Mouse (Mus musculus) telencephalon, adult 2 months (tissue): Measurements from ENCODE around the gene Mtr.
"Not testable (repeated sequence)": the region's sequence is repeated elsewhere in the genome, so short reads cannot be mapped to it uniquely, and the experiment has no call there.

Experiments used
- DNase-seq: peaks from one replicate; pipeline ENCODE4 v3.0.0-alpha.2; 2011; ENCODE audit warnings: low read depth, low spot score

Gene Mtr

GRCm38 (mm10) chr13:12160121-12160475 is 97.8 kb downstream of the Mtr start:
- DNase-seq: no peak

GRCm38 (mm10) chr13:12159288-12160120 is 98.4 kb downstream of the Mtr start:
- DNase-seq: peak; percentile 42

GRCm38 (mm10) chr13:12153922-12154321 is 104.0 kb downstream of the Mtr start:
- no peak for DNase-seq

- no peak for DNase-seq
Observed at GRCm38 (mm10) chr13:12146918-12147507, 110.9 kb downstream of the Mtr start.

GRCm38 (mm10) chr13:12146402-12146801 is 111.5 kb downstream of the Mtr start:
- no peak for DNase-seq

GRCm38 (mm10) chr13:12143347-12143746 is 114.6 kb downstream of the Mtr start:
- no peak for DNase-seq

- not testable (repeated sequence) for DNase-seq
Observed at GRCm38 (mm10) chr13:12136461-12136860, 121.5 kb downstream of the Mtr start.

- DNase-seq: no peak
Observed at GRCm38 (mm10) chr13:12133549-12133948, 124.4 kb downstream of the Mtr start.
